Mouse (Mus musculus): ENCODE measurements around the gene Sox5. TPM values are rescaled to one million over a fixed set of nuclear protein-coding genes. Genes with fewer than 3 reads are reported as not detected.

Sox5 gene
- total and polyA plus RNA-seq, 3 experiments = 0.08 to 0.47 (median 0.46) TPM

- Histone ChIP-seq H3K4me2 (ENCODE audit: insufficient read depth, low read depth, poor library complexity, severe bottlenecking) (no peak overlapping the region), H3K9ac (ENCODE audit: insufficient read depth, low read depth) (no peak overlapping the region), H3K79me2 (replicated peaks; ENCODE audit: control insufficient read depth, extremely low read depth, insufficient read depth, poor library complexity, severe bottlenecking) (no peaks in the 10 kb centered on the region), H3K9me3 (replicated peaks; ENCODE audit: low read length) (no peaks in the 10 kb centered on the region), H3K27ac (ENCODE audit: insufficient read depth, low read depth) (no peak overlapping the region), H3K4me3 (replicated peaks in 1 of 3; ENCODE audit: low read depth in 2 of 3, low read length in 2 of 3, poor library complexity in 1 of 3) (no peak overlapping the region), H3K27me3 (replicated peaks) (no peaks in the 10 kb centered on the region), H3K36me3 (replicated peaks in 1 of 2; ENCODE audit: control insufficient read depth in 1 of 2, insufficient read depth in 1 of 2, low read length in 1 of 2) (no peaks in the 10 kb centered on the region), H3K4me1 (ENCODE audit: control insufficient read depth in 1 of 2, insufficient read depth in 2 of 2) (no peaks in the 10 kb centered on the region)
- dilution Hi-C loops (cut with MboI; ENCODE audit: extremely low pct_ligation_motif_present, extremely low pct_unique_long_range_greater_than_20kb, low sequenced_read_pairs) = no loop called here
- TF ChIP-seq BHLHE40 (IDR thresholded peaks at IDR 0.05; ENCODE audit: low read depth, low read length) = no peak
- TF ChIP-seq ZMIZ1 (IDR thresholded peaks at IDR 0.05; ENCODE audit: low read depth, low read length) = no peak
- TF ChIP-seq ETS1 (conservative IDR thresholded peaks at IDR 0.05; ENCODE audit: low read depth, low read length) = no peak
- TF ChIP-seq IRF4 (IDR thresholded peaks at IDR 0.05; ENCODE audit: low read depth, low read length) = no peak
- no peak for TF ChIP-seq ZC3H11A (IDR thresholded peaks at IDR 0.05; ENCODE audit: low read depth, low read length)
- TF ChIP-seq PAX5 (IDR thresholded peaks at IDR 0.05; ENCODE audit: low read length) = no peak
- no peak for TF ChIP-seq ZNF384 (IDR thresholded peaks at IDR 0.05; ENCODE audit: low read depth, low read length)
- TF ChIP-seq KAT2A (IDR thresholded peaks at IDR 0.05; ENCODE audit: insufficient replicate concordance, low read length) = no peak
- TF ChIP-seq TCF12 (IDR thresholded peaks at IDR 0.05; ENCODE audit: low read depth, low read length) = no peak
- TF ChIP-seq NELFE (IDR thresholded peaks at IDR 0.05; ENCODE audit: low read depth, low read length) = no peak
- TF ChIP-seq UBTF (IDR thresholded peaks at IDR 0.05; ENCODE audit: low read depth, low read length) = no peak
- DNase-seq (ENCODE audit: extremely low read depth) = no peak
- in situ Hi-C loops (cut with MboI; ENCODE audit: low pct_ligation_motif_present, low pct_unique_long_range_greater_than_20kb, low sequenced_read_pairs) = no loop called here
Measured at GRCm38 (mm10) chr6:144351049-144351448, 430.7 kb downstream of the Sox5 start.

GRCm38 (mm10) chr6:144343338-144343737, 438.4 kb downstream of the Sox5 start:
- Histone ChIP-seq H3K9ac (ENCODE audit: insufficient read depth, low read depth) (no peak overlapping the region), H3K36me3 (replicated peaks in 1 of 2; ENCODE audit: control insufficient read depth in 1 of 2, insufficient read depth in 1 of 2, low read length in 1 of 2) (no peaks in the 10 kb centered on the region), H3K9me3 (replicated peaks; ENCODE audit: low read length) (peaks cover 4% of the 10 kb centered on the region), H3K27ac (ENCODE audit: insufficient read depth, low read depth) (no peak overlapping the region), H3K4me3 (replicated peaks in 1 of 3; ENCODE audit: low read depth in 2 of 3, low read length in 2 of 3, poor library complexity in 1 of 3) (no peak overlapping the region), H3K79me2 (replicated peaks; ENCODE audit: control insufficient read depth, extremely low read depth, insufficient read depth, poor library complexity, severe bottlenecking) (no peaks in the 10 kb centered on the region), H3K4me2 (ENCODE audit: insufficient read depth, low read depth, poor library complexity, severe bottlenecking) (no peak overlapping the region), H3K4me1 (ENCODE audit: control insufficient read depth in 1 of 2, insufficient read depth in 2 of 2) (no peaks in the 10 kb centered on the region), H3K27me3 (replicated peaks) (no peaks in the 10 kb centered on the region)
- in situ Hi-C loops (cut with MboI; ENCODE audit: low pct_ligation_motif_present, low pct_unique_long_range_greater_than_20kb, low sequenced_read_pairs) (loop anchor here (25.0 kb wide), 1 partner anchor 619 kb away; no protein-coding TSS in a partner anchor), dilution Hi-C loops (cut with MboI; ENCODE audit: extremely low pct_ligation_motif_present, extremely low pct_unique_long_range_greater_than_20kb, low sequenced_read_pairs) (no loop called here)
- TF ChIP-seq ZNF384 (IDR thresholded peaks at IDR 0.05; ENCODE audit: low read depth, low read length) (no peak), MEF2A (IDR thresholded peaks at IDR 0.05; ENCODE audit: borderline replicate concordance, low read depth, low read length) (no peak), IRF4 (IDR thresholded peaks at IDR 0.05; ENCODE audit: low read depth, low read length) (no peak), ZKSCAN1 (IDR thresholded peaks at IDR 0.05; ENCODE audit: borderline replicate concordance, low read depth, low read length) (no peak), HCFC1 (IDR thresholded peaks at IDR 0.05; ENCODE audit: low read depth, low read length) (no peak), MXI1 (IDR thresholded peaks at IDR 0.05; ENCODE audit: low read depth, low read length) (no peak), CHD1 (IDR thresholded peaks at IDR 0.05; ENCODE audit: low read depth, low read length) (no peak), NELFE (IDR thresholded peaks at IDR 0.05; ENCODE audit: low read depth, low read length) (no peak), MAX (IDR thresholded peaks at IDR 0.05; ENCODE audit: low read length) (no peak), TCF12 (IDR thresholded peaks at IDR 0.05; ENCODE audit: low read depth, low read length) (no peak), RAD21 (IDR thresholded peaks at IDR 0.05; ENCODE audit: low read depth, low read length) (no peak), ZC3H11A (IDR thresholded peaks at IDR 0.05; ENCODE audit: low read depth, low read length) (no peak), BHLHE40 (IDR thresholded peaks at IDR 0.05; ENCODE audit: low read depth, low read length) (no peak), POLR2AphosphoS2 (IDR thresholded peaks at IDR 0.05; ENCODE audit: low read depth, low read length) (no peak), RCOR1 (conservative IDR thresholded peaks at IDR 0.05; ENCODE audit: low read depth, low read length) (no peak), PAX5 (IDR thresholded peaks at IDR 0.05; ENCODE audit: low read length) (no peak), NRF1 (IDR thresholded peaks at IDR 0.05; ENCODE audit: low read depth, low read length) (no peak), JUN (IDR thresholded peaks at IDR 0.05; ENCODE audit: insufficient read depth, low read depth, low read length) (no peak), CTCF (conservative IDR thresholded peaks at IDR 0.05 in 1 of 2, IDR thresholded peaks at IDR 0.05 in 1 of 2; ENCODE audit: low read depth in 2 of 2, low read length in 2 of 2) (no peak), MYC (IDR thresholded peaks at IDR 0.05; ENCODE audit: low read depth, low read length) (no peak)
- no peak for DNase-seq (ENCODE audit: extremely low read depth)

Data from CH12.LX (cell line).